Mouse (Mus musculus) ES-Bruce4 (cell line): ENCODE measurements around the gene Ajm1.

Experiments used
- CTCF ChIP-seq: IDR thresholded peaks from one replicate; pipeline ENCODE4 v1.8.1; 2011; ENCODE audit warnings: low read depth, low read length
- POLR2A ChIP-seq: IDR thresholded peaks from one replicate; pipeline ENCODE4 v1.8.1; 2011; ENCODE audit warnings: low read length; ENCODE audit not compliant: insufficient read depth

DNA sequence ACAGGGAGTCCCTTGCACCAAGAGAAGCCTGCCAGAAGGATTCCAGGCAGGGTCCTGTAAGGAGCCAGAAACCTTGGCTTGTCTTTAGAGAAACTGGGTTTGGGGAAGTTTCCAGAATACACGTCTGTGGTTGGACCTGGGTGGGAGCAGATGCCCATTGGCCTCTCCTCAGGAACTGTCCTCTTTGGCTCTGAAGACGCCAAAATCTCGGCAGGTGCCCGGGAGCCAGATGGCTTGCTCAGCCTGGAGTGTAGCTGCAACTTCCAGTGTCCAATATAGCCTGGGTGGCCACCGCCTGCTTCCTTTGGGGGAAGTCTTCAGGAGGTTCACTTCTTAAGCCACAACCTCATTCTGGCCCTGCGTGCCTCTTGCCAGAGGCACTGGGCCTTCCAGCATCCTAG is 344 bp upstream of the Ajm1 start:
- TF ChIP-seq CTCF (no peak), POLR2A (no peak)
